Mouse (Mus musculus) neural tube, embryonic 14.5 days (tissue): ENCODE data around the gene Spata21. TPM values are rescaled to one million over a fixed set of nuclear protein-coding genes. Genes with fewer than 3 reads are reported as not detected.
"Not testable (repeated sequence)": the region's sequence is repeated elsewhere in the genome, so short reads cannot be mapped to it uniquely, and the experiment has no call there.

ENCODE experiments used
- ATAC-seq: fragments of 200-750 bp; cut with Nextera tagmentation; 2 replicates; pipeline ENCODE4 v1.8.0; 2017; ENCODE audit warnings: low read depth, mild to moderate bottlenecking, moderate TSS enrichment, moderate library complexity
- H3K27ac ChIP-seq: fragments of 300-500 bp; sonication (generic); 2 replicates; pipeline ENCODE4 v1.5.1; 2014; ENCODE audit warnings: low read depth, mild to moderate bottlenecking, control low read depth, low read length, moderate library complexity, mixed read lengths
- H3K27me3 ChIP-seq: fragments of 300-500 bp; sonication (generic); 2 replicates; pipeline ENCODE4 v1.6.1; 2014; ENCODE audit warnings: low read length; ENCODE audit not compliant: control insufficient read depth, insufficient read depth
- H3K36me3 ChIP-seq: fragments of 300-500 bp; sonication (generic); 2 replicates; pipeline ENCODE4 v1.6.1; 2014; ENCODE audit warnings: low read length, mixed read lengths; ENCODE audit not compliant: control insufficient read depth, insufficient read depth
- H3K4me1 ChIP-seq: fragments of 300-500 bp; sonication (generic); 2 replicates; pipeline ENCODE4 v1.6.1; 2014; ENCODE audit warnings: low read length; ENCODE audit not compliant: control insufficient read depth, insufficient read depth
- H3K4me2 ChIP-seq: fragments of 300-500 bp; sonication (generic); 2 replicates; pipeline ENCODE4 v1.6.1; 2014; ENCODE audit warnings: mild to moderate bottlenecking, low read depth, low read length, control low read depth
- H3K4me3 ChIP-seq: fragments of 300-500 bp; sonication (generic); 2 replicates; pipeline ENCODE4 v1.5.1; 2014; ENCODE audit warnings: low read depth, low read length, control low read depth, mixed read lengths
- H3K9ac ChIP-seq: fragments of 300-500 bp; sonication (generic); replicated peaks from 2 replicates; pipeline ENCODE4 v1.6.1; 2014; ENCODE audit warnings: low read depth, mild to moderate bottlenecking, control low read depth, low read length, mixed read lengths
- H3K9me3 ChIP-seq: fragments of 300-500 bp; sonication (generic); 2 replicates; pipeline ENCODE4 v1.6.1; 2016; ENCODE audit warnings: low read length; ENCODE audit not compliant: control insufficient read depth
- WGBS: fragments of 180-500 bp; shearing (Covaris S2); extraction: QIAGEN DNeasy Blood & Tissue Kit; methylation state at CpG from one replicate; pipeline ENCODE4 v1.1.7; 2014; 5-methylcytosine and 5-hydroxymethylcytosine counted together
- polyA plus RNA-seq: library from polyadenylated mRNA; unstranded; fragments of >200 nt; fragmentation: Nextera tagmentation; extraction: Ambion mirVana; gene quantifications from 2 replicates; pipeline ENCODE4 v1.2.1, GENCODE M21; 2014

Spata21 gene
- polyA plus RNA-seq, 1 experiment from 2014 or later = 0.50 TPM

DNA sequence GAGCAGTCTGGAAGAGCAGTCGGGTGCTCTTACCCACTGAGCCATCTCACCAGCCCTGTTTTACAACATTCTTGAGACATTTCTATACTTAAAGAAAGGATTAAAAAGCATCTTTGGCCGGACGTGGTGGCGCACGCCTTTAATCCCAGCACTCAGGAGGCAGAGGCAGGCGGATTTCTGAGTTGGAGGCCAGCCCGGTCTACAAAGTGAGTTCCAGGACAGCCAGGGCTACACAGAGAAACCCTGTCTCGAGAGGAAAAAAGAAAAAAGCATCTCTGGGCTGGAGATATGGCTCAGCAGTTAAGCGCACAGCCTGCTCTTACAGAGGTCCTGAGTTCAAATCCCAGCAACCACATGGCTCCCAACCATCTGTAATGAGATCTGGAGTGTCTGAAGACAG, 52.2 kb downstream of the Spata21 start:
- not testable (repeated sequence) for H3K4me3 ChIP-seq, H3K4me2 ChIP-seq, H3K27me3 ChIP-seq, H3K9ac ChIP-seq, H3K9me3 ChIP-seq, H3K36me3 ChIP-seq, H3K27ac ChIP-seq, ATAC-seq
- WGBS = 90% methylated on average over 9 of the region's 9 CpGs
- peaks cover 16% of the 10 kb centered on the region for H3K4me1 ChIP-seq

DNA sequence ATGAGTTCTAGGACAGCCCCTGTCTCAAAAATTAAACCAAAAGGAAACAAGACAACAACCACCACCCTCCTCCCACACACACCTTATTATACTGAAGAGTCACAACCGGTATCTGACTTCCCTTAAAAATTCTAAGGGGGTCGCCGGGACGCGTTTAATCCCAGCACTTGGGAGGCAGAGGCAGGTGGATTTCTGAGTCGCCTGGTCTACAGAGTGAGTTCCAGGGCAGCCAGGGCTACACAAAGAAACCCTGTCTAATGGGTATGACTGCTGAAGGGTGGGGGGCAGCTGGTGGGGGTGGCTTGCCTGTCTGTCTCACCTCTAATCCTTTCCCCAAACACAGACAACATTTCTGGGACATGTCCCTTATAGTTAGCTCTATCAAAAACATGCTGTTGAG, 52.8 kb downstream of the Spata21 start:
- no peak overlapping the region for H3K9ac ChIP-seq
- H3K27ac ChIP-seq = no peak overlapping the region
- no peaks in the 10 kb centered on the region for H3K36me3 ChIP-seq
- no peak overlapping the region for H3K4me3 ChIP-seq
- H3K9me3 ChIP-seq = no peaks in the 10 kb centered on the region
- no peak for ATAC-seq
- WGBS = 92% methylated on average over 6 of the region's 6 CpGs
- no peaks in the 10 kb centered on the region; the same call in 1 of the 2 replicates for H3K27me3 ChIP-seq
- H3K4me2 ChIP-seq = no peak overlapping the region
- H3K4me1 ChIP-seq = peaks cover 16% of the 10 kb centered on the region

DNA sequence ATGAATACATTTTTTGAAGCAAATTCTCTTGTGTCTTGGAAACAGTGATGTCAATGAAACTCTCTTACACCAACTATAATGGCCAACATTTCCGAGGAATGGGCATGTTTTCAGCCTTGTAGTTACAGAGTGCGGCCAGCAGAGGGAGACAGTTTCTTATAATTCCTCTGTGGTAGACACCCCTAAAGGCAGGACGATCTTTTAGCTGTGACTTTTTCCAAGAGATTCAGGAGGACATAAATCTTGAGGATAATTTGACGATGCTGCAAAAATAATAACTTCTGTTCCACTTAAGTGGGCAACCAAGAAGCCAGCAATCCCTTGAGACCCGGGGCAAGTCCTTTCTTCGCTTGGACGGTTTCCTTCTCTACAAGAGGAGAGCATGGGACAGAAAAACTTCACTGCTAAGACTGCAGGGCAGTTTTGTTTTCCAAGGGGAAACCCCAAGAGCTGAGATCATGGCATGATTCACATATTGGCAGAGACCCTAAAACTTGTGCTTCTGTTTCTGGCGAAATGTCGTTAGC, 54.2 kb downstream of the Spata21 start:
- Histone ChIP-seq H3K36me3 (no peaks in the 10 kb centered on the region), H3K9me3 (no peaks in the 10 kb centered on the region), H3K4me3 (no peak overlapping the region), H3K4me2 (no peak overlapping the region), H3K27ac (no peak overlapping the region), H3K9ac (no peak overlapping the region), H3K4me1 (peaks cover 15% of the 10 kb centered on the region), H3K27me3 (no peaks in the 10 kb centered on the region; the same call in 1 of the 2 replicates)
- 25% methylated on average over 9 of the region's 9 CpGs for WGBS
- ATAC-seq = no peak

DNA sequence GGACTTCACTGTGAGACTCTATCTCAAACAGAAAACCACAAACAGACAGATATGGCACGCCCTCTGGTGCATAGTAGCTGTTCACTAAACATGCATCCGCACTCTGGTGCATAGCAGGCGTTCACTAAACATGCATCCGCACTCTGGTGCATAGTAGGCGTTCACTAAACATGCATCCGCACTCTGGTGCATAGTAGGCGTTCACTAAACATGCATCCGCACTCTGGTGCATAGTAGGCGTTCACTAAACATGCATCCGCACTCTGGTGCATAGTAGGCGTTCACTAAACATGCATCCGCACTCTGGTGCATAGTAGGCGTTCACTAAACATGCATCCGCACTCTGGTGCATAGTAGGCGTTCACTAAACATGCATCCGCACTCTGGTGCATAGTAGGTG, 57.0 kb downstream of the Spata21 start:
- not testable (repeated sequence) for H3K9ac ChIP-seq, H3K27ac ChIP-seq, H3K4me2 ChIP-seq, H3K27me3 ChIP-seq, ATAC-seq, H3K36me3 ChIP-seq, H3K9me3 ChIP-seq, H3K4me3 ChIP-seq
- WGBS = 97% methylated on average over 7 of the region's 16 CpGs
- H3K4me1 ChIP-seq = peaks cover 19% of the 10 kb centered on the region

DNA sequence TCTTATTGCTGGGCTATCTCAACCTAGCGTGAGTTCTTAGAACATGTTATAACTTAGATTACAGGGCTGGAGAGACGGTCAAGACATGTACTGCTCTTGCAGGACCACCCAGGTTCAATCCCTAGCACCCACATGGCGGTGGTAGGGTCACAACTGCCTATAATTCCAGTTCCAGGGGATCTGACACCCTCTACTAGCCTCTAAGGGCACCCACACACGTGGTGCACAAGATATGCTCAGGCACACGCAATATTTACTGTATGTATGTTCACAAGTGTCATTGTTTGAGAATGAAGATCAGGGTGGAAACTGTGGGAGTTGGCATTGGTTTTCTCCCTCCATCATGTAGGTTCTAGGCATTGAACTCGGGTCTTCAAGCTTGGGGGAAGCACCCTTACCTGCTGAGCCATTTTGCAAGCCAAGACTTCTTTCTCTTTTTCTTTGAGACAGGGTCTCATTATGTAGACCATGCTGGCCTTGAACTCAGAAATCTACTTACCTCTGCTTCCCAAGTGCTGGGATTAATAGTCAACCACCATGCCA, 58.4 kb downstream of the Spata21 start:
- H3K4me2 ChIP-seq = no peak overlapping the region; the same call in 1 of the 2 replicates
- H3K4me1 ChIP-seq = peaks cover 19% of the 10 kb centered on the region
- H3K27ac ChIP-seq = no peak overlapping the region
- no peaks in the 10 kb centered on the region for H3K36me3 ChIP-seq
- no peak overlapping the region for H3K4me3 ChIP-seq
- H3K9me3 ChIP-seq = no peaks in the 10 kb centered on the region
- no peaks in the 10 kb centered on the region for H3K27me3 ChIP-seq
- ATAC-seq = no peak
- H3K9ac ChIP-seq = no peak overlapping the region
- 93% methylated on average over 6 of the region's 6 CpGs for WGBS

DNA sequence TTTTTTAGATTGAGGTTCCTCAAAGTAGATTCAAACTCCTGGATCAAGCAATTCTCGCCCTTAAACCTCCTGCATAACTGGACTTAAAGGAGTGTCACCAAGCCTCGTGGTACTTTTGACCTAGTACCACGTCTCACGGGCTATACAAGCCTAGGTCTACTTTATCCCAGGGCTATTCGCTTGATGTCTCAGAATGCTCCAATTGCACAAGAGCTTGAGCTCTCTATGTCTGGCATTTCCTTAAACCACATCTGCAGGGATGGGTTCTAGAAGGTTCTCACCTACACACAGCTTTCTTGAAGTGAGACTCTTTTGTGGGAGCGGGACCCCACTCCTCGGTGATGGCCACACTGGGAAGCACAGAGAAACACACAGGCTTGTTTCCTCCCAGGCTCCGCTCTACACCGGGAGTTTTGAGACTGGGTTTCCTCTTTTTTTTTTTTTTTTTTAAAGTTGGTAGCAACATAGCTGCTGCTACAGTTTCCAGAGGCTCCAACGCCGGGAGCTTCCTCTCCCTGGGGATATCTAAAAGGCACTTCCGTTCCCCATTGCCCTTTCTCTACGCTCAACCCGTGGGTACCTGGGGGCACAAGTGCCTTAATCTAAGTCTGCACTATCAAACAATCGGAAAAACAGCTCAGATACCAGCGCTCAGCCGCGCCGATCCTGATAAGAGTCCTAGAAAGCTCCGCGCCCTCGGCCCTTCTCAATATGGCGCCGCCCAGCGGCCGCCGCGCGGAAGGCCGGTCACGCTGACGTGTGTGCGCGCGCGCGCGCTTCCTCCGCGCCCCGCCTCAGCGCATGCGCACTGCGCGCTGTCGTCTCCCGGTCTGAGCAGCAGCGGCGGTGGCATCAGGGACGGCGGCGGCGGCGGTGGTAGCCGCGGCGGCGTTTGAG, 59.2 kb downstream of the Spata21 start, which contains the start of gene Fbxo42:
Gene Fbxo42 (plus strand): TSS at position 802 of the 897 bp plus-strand sequence.
- WGBS = 9% methylated on average over 58 of the region's 58 CpGs
- H3K27ac ChIP-seq = peak within 1 kb of the TSS; percentile 89
- no peaks in the 10 kb centered on the region for H3K36me3 ChIP-seq
- peak within 1 kb of the TSS; percentile 98 for H3K4me3 ChIP-seq
- H3K9ac ChIP-seq = peak within 1 kb of the TSS; percentile 96
- no peaks in the 10 kb centered on the region for H3K9me3 ChIP-seq
- peaks cover 19% of the 10 kb centered on the region for H3K4me1 ChIP-seq
- no peaks in the 10 kb centered on the region for H3K27me3 ChIP-seq
- H3K4me2 ChIP-seq = peak within 1 kb of the TSS; percentile 55
- peak; percentile 83 for ATAC-seq

DNA sequence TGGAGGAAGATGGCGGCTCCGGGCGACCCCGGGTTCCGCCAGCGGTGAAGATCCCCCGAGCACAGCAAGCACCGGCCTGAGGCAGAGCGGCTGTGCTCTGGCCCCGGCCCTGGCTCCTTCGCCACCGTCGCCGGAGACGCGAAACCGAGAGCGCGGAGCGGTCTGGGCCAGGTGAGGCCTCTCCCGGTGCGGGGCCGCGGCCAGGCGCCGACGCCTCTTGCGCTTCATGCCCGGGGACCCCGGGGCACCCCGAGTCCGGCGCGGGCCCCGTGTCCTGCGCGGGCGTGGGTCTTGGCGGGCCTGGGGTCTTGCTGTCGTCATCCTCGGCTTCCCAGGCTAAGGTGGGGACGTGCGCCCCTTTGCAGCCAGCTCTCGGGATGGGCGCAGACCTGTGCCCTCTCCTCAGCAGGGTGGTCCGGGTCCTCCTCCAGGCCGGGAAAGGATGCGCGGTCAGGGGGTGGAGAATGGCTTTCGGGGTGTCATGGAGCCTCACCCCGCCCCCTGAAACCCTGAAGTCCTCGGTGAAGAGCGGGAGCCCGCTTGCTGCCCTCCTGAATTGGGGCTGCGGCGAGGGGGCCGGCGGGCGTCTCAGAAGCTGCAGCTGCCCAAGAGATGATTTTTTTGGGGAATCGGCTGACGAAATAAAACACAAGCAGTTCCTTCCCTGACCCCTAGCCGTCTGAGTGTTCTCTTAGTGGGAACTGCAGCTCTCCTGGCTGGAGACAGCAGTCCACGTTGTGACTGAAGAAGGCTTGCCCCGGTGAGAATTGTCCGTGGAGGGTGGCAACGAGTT, 60.1 kb downstream of the Spata21 start:
- under 1% methylated on average over 59 of the region's 66 CpGs for WGBS
- H3K9me3 ChIP-seq = no peaks in the 10 kb centered on the region
- H3K4me2 ChIP-seq = peak overlapping the region; percentile 55
- peak overlapping the region; percentile 98 for H3K4me3 ChIP-seq
- H3K27ac ChIP-seq = peak overlapping the region; percentile 89
- H3K4me1 ChIP-seq = peaks cover 19% of the 10 kb centered on the region
- no peaks in the 10 kb centered on the region for H3K36me3 ChIP-seq
- peak; percentile 83 for ATAC-seq
- no peaks in the 10 kb centered on the region for H3K27me3 ChIP-seq
- H3K9ac ChIP-seq = peak overlapping the region; percentile 96

DNA sequence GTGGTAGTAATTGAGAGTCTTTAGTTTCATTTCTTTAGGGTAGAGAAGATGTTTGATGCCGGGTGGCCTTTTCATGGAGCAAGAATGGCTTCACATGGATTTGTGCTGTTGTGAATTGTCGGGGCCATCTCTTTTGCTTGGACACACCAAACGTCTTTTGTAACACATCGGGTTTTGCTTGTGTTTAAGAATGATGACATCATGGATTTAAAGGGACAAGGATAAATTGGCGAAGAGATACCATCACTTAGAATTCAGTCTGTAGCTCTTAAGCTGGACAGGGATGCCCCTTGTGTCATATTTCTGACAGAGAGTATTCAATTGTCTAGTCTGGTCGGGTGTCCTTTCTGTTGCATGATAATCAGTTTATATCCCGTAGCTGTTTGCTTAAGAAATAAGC, 61.0 kb downstream of the Spata21 start:
- H3K27me3 ChIP-seq = no peaks in the 10 kb centered on the region
- H3K4me1 ChIP-seq = peaks cover 19% of the 10 kb centered on the region
- H3K9ac ChIP-seq = peak overlapping the region; percentile 96
- peak overlapping the region; percentile 55 for H3K4me2 ChIP-seq
- no peaks in the 10 kb centered on the region for H3K9me3 ChIP-seq
- 23% methylated on average over 7 of the region's 7 CpGs for WGBS
- H3K27ac ChIP-seq = no peak overlapping the region
- peak overlapping the region; percentile 98 for H3K4me3 ChIP-seq
- H3K36me3 ChIP-seq = no peaks in the 10 kb centered on the region
- no peak for ATAC-seq
